Mouse (Mus musculus): ENCODE data around the gene Fbln7. TPM values are rescaled to one million over a fixed set of nuclear protein-coding genes. Genes with fewer than 3 reads are reported as not detected.

The Fbln7 gene
- polyA plus RNA-seq, 1 experiment from 2014 or later: 1.0 TPM

GRCm38 (mm10) chr2:128924799-128925198 is 62.0 kb downstream of the Fbln7 start:
- Histone ChIP-seq H3K4me3 (no peak overlapping the region), H3K4me2 (no peak overlapping the region), H3K4me1 (replicated peaks) (no peaks in the 10 kb centered on the region), H3K36me3 (peaks cover 32% of the 10 kb centered on the region), H3K27me3 (replicated peaks) (no peaks in the 10 kb centered on the region), H3K9ac (no peak overlapping the region), H3K9me3 (replicated peaks) (no peaks in the 10 kb centered on the region), H3K27ac (ENCODE audit: poor library complexity, severe bottlenecking) (no peak overlapping the region)
- no peak for ATAC-seq (ENCODE audit: insufficient number of reproducible peaks, low FRiP score)
- 90% methylated on average over 4 of the region's 4 CpGs for WGBS

GRCm38 (mm10) chr2:128928446-128928845 is 65.7 kb downstream of the Fbln7 start:
- no peak for ATAC-seq (ENCODE audit: insufficient number of reproducible peaks, low FRiP score)
- no peak overlapping the region for H3K4me2 ChIP-seq
- H3K9ac ChIP-seq: no peak overlapping the region
- peaks cover 49% of the 10 kb centered on the region for H3K36me3 ChIP-seq
- H3K4me3 ChIP-seq: no peak overlapping the region
- no peaks in the 10 kb centered on the region for H3K27me3 ChIP-seq (replicated peaks)
- H3K4me1 ChIP-seq (replicated peaks): no peaks in the 10 kb centered on the region
- no peaks in the 10 kb centered on the region for H3K9me3 ChIP-seq (replicated peaks)
- H3K27ac ChIP-seq (ENCODE audit: poor library complexity, severe bottlenecking): no peak overlapping the region
- 87% methylated on average over 3 of the region's 3 CpGs for WGBS

DNA sequence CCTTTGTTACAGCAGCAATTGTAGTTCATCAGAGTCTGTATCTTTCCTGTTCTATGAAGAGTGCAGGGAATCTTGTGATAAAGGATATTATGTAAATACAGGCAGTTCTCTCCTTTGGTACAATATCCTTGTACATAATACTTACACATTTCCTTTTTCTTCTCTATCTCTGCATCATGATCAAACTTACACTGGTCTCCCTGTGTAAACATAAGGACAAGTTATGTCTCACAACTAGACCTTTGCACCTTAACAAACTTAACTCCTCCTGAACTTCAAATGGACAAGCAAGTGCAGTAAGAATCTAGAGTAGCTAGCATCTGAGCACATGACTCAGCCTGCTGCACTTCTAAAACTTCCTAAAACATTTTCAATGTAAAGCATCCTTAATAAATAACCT is 67.9 kb downstream of the Fbln7 start:
- no peak overlapping the region for H3K4me2 ChIP-seq
- no peak overlapping the region for H3K9ac ChIP-seq
- H3K4me1 ChIP-seq (replicated peaks): no peaks in the 10 kb centered on the region
- H3K9me3 ChIP-seq (replicated peaks): no peaks in the 10 kb centered on the region
- H3K36me3 ChIP-seq: peaks cover 42% of the 10 kb centered on the region
- H3K4me3 ChIP-seq: no peak overlapping the region
- ATAC-seq (ENCODE audit: insufficient number of reproducible peaks, low FRiP score): no peak
- no peak overlapping the region for H3K27ac ChIP-seq (ENCODE audit: poor library complexity, severe bottlenecking)
- no peaks in the 10 kb centered on the region for H3K27me3 ChIP-seq (replicated peaks)

DNA sequence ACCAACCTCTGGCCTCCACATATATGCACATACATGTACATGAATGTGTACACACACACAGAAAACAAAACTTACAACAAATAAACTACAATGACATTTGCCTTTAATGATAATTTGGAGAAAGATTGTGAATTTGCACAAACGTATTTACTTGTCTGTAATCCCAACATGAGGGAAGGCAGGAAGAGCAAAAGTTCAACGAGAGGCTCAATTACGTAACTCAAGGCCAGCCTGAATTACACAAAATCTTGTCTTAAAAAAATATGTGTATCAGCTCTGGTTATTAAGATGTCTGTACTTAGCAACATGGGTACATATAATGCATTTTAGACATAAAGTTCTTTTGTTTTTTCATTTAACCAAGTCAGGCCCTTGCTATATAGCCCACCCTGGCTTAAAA is 73.5 kb downstream of the Fbln7 start:
- H3K36me3 ChIP-seq: peaks cover 34% of the 10 kb centered on the region
- ATAC-seq (ENCODE audit: insufficient number of reproducible peaks, low FRiP score): no peak
- H3K27me3 ChIP-seq (replicated peaks): no peaks in the 10 kb centered on the region
- no peaks in the 10 kb centered on the region for H3K9me3 ChIP-seq (replicated peaks)
- no peak overlapping the region for H3K4me2 ChIP-seq
- no peak overlapping the region for H3K27ac ChIP-seq (ENCODE audit: poor library complexity, severe bottlenecking)
- no peaks in the 10 kb centered on the region for H3K4me1 ChIP-seq (replicated peaks)
- H3K4me3 ChIP-seq: no peak overlapping the region
- no peak overlapping the region for H3K9ac ChIP-seq
- 77% methylated on average over 3 of the region's 3 CpGs for WGBS

- Histone ChIP-seq H3K36me3 (peaks cover 8% of the 10 kb centered on the region; the same call in 1 of the 2 replicates), H3K4me1 (replicated peaks) (peaks cover 4% of the 10 kb centered on the region), H3K27me3 (replicated peaks) (peaks cover 14% of the 10 kb centered on the region; the same call in 1 of the 2 replicates), H3K4me2 (peak within 1 kb of the TSS; percentile 75), H3K4me3 (peak within 1 kb of the TSS; percentile 68), H3K9ac (peak within 1 kb of the TSS; percentile 81), H3K9me3 (replicated peaks) (no peaks in the 10 kb centered on the region), H3K27ac (ENCODE audit: poor library complexity, severe bottlenecking) (peak within 1 kb of the TSS; percentile 90)
- WGBS: 2% methylated on average over 65 of the region's 65 CpGs
- ATAC-seq (ENCODE audit: insufficient number of reproducible peaks, low FRiP score): peak; percentile 97
These were observed 81.1 kb downstream of the Fbln7 start, which contains the start of gene Zc3h8 for GRCm38 (mm10) chr2:128943538-128944528. Gene Zc3h8 (minus strand): TSS chr2:128944077.

Small RNA genes lying within 50 kb of the gene (microRNA-seq; reads per million reads assigned to microRNA genes)
- gene Gm22859: not detected

Other genes starting within 250 kb of the Fbln7 start
- gene Anapc1, start 175.6 kb upstream of the Fbln7 start, polyA plus RNA-seq (2016; fragmentation: Nextera tagmentation; extraction: Ambion mirVana): 58.9 and 63.6 TPM in 2 replicates
- 5.0 and 6.0 TPM in 2 replicates for gene Mertk, start 164.0 kb upstream of the Fbln7 start, polyA plus RNA-seq (2016; fragmentation: Nextera tagmentation; extraction: Ambion mirVana)
- 26.7 and 29.7 TPM in 2 replicates for gene Tmem87b, start 44.9 kb upstream of the Fbln7 start, polyA plus RNA-seq (2016; fragmentation: Nextera tagmentation; extraction: Ambion mirVana)
- 7.2 and 7.5 TPM in 2 replicates for gene Zc3h8, start 81.1 kb downstream of the Fbln7 start, polyA plus RNA-seq (2016; fragmentation: Nextera tagmentation; extraction: Ambion mirVana)
- gene Zc3h6, start 104.4 kb downstream of the Fbln7 start, polyA plus RNA-seq (2016; fragmentation: Nextera tagmentation; extraction: Ambion mirVana): 1.5 and 2.5 TPM in 2 replicates
- 13.5 and 15.6 TPM in 2 replicates for gene Gm10762, start 104.7 kb downstream of the Fbln7 start, polyA plus RNA-seq (2016; fragmentation: Nextera tagmentation; extraction: Ambion mirVana)
- gene Vinac1, start 185.2 kb downstream of the Fbln7 start, polyA plus RNA-seq (2016; fragmentation: Nextera tagmentation; extraction: Ambion mirVana): 0.08 TPM in 1 of 2 replicates, not detected in the other
- 7.9 and 8.3 TPM in 2 replicates for gene Ttl, start 203.0 kb downstream of the Fbln7 start, polyA plus RNA-seq (2016; fragmentation: Nextera tagmentation; extraction: Ambion mirVana)
- 21.0 and 21.1 TPM in 2 replicates for gene Polr1b, start 238.0 kb downstream of the Fbln7 start, polyA plus RNA-seq (2016; fragmentation: Nextera tagmentation; extraction: Ambion mirVana)

All from heart, embryonic 12.5 days (tissue).